Mouse (Mus musculus): ENCODE results near the gene Pank2. TPM values are rescaled to one million over a fixed set of nuclear protein-coding genes. Genes with fewer than 3 reads are reported as not detected.

The Pank2 gene
- 33.6 and 35.2 TPM in 2 replicates for total RNA-seq (2014; rRNA removed)
- 24.9 and 26.5 TPM in 2 replicates for polyA plus RNA-seq (2015; fragmentation: Nextera tagmentation; extraction: Ambion mirVana)

- ATAC-seq (peak; percentile 100), DNase-seq (ENCODE audit: low spot score) (peak; percentile 99)
- no peaks in the 10 kb centered on the region for H3K4me1 ChIP-seq (ENCODE audit: insufficient read depth, low read length)
- peak; percentile 57 for TF ChIP-seq CTCF (IDR thresholded peaks at IDR 0.05; ENCODE audit: low read depth)
- no peaks in the 10 kb centered on the region for H3K27me3 ChIP-seq (ENCODE audit: insufficient read depth, low read length)
- WGBS: 0% methylated on average over 45 of the region's 49 CpGs
- peak within 1 kb of the TSS; percentile 97 for H3K4me2 ChIP-seq (ENCODE audit: low read depth, low read length)
- H3K36me3 ChIP-seq (ENCODE audit: insufficient read depth, low read length): no peaks in the 10 kb centered on the region
- H3K4me3 ChIP-seq (ENCODE audit: low read length): peak within 1 kb of the TSS; percentile 86
- H3K9me3 ChIP-seq (ENCODE audit: low read length): no peaks in the 10 kb centered on the region
- H3K9ac ChIP-seq (replicated peaks; ENCODE audit: low read length): peak within 1 kb of the TSS; percentile 97
- H3K27ac ChIP-seq: peak within 1 kb of the TSS; percentile 99
These were observed at the start of gene Pank2 for GRCm38 (mm10) chr2:131262213-131262672. Pank2 (plus strand) TSS chr2:131262495.

GRCm38 (mm10) chr2:131213773-131214172 is 48.5 kb upstream of the Pank2 start:
- no peaks in the 10 kb centered on the region for H3K27me3 ChIP-seq (ENCODE audit: insufficient read depth, low read length)
- 73% methylated on average over 7 of the region's 7 CpGs for WGBS
- ATAC-seq: no peak

DNA sequence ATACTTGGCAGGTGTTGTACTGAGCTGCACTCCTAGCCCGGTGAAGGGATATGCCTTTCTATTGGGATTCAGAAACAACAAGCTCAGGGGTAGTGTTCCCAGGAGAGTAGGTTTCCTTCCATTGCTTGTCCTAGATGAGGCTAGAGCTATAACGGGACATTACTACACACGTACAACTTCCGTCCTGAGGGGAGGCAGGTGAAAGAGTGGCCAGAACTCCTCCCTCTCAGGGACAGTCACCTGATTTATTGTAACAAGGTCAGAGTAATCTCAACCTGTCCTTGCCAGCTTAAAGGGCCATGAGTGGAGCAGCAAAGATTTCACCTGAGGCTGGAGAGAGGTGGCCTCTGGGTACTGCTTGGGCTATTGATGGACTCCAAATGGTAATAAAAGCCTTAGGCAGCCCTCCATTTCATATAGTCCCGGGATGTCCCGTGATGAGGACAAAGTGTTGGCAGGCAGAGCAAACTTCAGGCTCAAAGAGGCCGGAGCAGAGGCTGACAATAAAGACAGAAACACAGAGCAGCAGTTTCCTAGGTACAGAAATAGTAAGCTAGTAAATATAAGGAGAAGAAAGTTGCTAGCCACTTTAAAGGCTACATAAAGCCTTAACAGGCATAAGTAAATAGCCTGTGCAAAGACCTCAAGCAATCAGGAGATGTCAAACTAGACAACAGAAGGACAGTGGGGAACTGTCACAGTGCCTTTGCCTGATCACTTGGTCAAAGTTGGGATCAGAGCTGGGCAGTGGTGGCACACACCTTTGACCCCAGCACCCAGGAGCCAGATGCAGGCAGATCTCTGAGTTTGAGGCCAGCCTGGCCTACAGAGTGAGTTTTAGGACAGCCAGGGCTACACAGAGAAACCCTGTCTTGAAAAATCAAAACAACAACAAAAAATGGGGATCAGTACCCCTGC is 46.1 kb upstream of the Pank2 start:
- Histone ChIP-seq H3K9ac (replicated peaks; ENCODE audit: low read length) (no peak overlapping the region), H3K4me3 (ENCODE audit: low read length) (no peak overlapping the region), H3K27ac (no peak overlapping the region), H3K9me3 (ENCODE audit: low read length) (no peaks in the 10 kb centered on the region), H3K27me3 (ENCODE audit: insufficient read depth, low read length) (no peaks in the 10 kb centered on the region), H3K36me3 (ENCODE audit: insufficient read depth, low read length) (peaks cover 7% of the 10 kb centered on the region; the same call in 1 of the 2 replicates), H3K4me1 (ENCODE audit: insufficient read depth, low read length) (peaks cover 4% of the 10 kb centered on the region; the same call in 1 of the 2 replicates), H3K4me2 (ENCODE audit: low read depth, low read length) (no peak overlapping the region)
- 82% methylated on average over 7 of the region's 7 CpGs for WGBS
- no peak for DNase-seq (ENCODE audit: low spot score)
- no peak for ATAC-seq
- TF ChIP-seq CTCF (IDR thresholded peaks at IDR 0.05; ENCODE audit: low read depth): no peak

More at GRCm38 (mm10) chr2:131213773-131214172, 48.5 kb upstream of the Pank2 start:
- H3K4me3 ChIP-seq (ENCODE audit: low read length): no peak overlapping the region
- no peak for TF ChIP-seq CTCF (IDR thresholded peaks at IDR 0.05; ENCODE audit: low read depth)
- H3K9ac ChIP-seq (replicated peaks; ENCODE audit: low read length): no peak overlapping the region
- no peak overlapping the region for H3K4me2 ChIP-seq (ENCODE audit: low read depth, low read length)
- no peak overlapping the region for H3K27ac ChIP-seq
- no peak for DNase-seq (ENCODE audit: low spot score)
- peaks cover 11% of the 10 kb centered on the region for H3K4me1 ChIP-seq (ENCODE audit: insufficient read depth, low read length)
- H3K36me3 ChIP-seq (ENCODE audit: insufficient read depth, low read length): peaks cover 7% of the 10 kb centered on the region; the same call in 1 of the 2 replicates
- no peaks in the 10 kb centered on the region for H3K9me3 ChIP-seq (ENCODE audit: low read length)

DNA sequence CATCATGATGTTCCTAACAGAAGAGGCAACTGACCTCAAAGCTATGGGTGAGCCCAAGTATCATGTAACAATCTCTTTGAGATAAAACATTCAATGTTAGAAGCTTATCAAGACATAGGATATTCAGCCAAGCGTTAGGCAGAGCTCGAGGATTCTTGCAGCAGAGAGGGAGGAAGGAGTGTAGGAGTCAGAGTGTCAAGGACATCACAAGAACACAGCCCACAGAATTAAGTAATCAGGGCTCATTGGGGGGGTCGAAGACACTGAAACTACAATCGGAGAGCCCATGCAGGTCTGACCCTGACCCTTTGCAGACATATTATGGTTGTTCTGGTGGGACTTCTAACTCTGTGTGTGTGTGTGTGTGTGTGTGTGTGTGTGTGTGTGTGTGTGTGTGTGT is 42.3 kb upstream of the Pank2 start:
- ATAC-seq (no peak), DNase-seq (ENCODE audit: low spot score) (no peak)
- Histone ChIP-seq H3K4me3 (ENCODE audit: low read length) (no peak overlapping the region), H3K36me3 (ENCODE audit: insufficient read depth, low read length) (no peaks in the 10 kb centered on the region), H3K27me3 (ENCODE audit: insufficient read depth, low read length) (no peaks in the 10 kb centered on the region), H3K4me1 (ENCODE audit: insufficient read depth, low read length) (no peaks in the 10 kb centered on the region), H3K9ac (replicated peaks; ENCODE audit: low read length) (no peak overlapping the region), H3K27ac (no peak overlapping the region), H3K9me3 (ENCODE audit: low read length) (no peaks in the 10 kb centered on the region), H3K4me2 (ENCODE audit: low read depth, low read length) (no peak overlapping the region)
- WGBS: 76% methylated on average over 4 of the region's 4 CpGs
- TF ChIP-seq CTCF (IDR thresholded peaks at IDR 0.05; ENCODE audit: low read depth): no peak

DNA sequence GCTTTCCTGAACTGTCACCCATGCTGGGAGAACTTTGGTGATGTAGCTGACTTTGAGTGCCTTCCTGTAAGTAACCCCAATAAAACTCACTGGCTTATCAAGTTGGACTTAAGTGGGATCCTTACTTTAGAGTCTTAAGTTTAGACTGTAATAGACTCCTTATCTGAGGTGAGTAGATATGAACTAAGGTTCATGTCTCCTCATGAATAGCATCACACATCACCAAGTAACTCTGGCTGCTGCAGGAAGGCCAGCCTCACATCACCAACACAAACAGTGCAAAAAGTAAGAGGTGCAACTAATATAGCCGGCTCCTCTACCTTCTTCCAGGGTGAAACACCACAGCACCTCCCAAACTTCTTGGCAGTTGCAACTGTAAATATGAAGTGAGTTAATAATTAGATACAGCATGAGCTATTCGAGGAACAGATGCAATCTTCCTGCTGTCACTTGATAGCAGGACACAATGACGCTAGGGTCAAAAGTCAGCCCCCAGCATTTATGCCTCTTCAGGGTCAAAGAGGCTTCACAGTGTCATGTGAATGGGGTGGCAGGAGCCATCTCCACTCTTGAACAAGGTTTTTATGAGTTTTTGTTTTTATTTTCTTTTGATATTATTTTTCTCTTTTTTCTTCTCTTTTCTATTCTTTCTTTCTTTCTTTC is 40.3 kb upstream of the Pank2 start:
- no peak overlapping the region for H3K9ac ChIP-seq (replicated peaks; ENCODE audit: low read length)
- no peak overlapping the region for H3K4me3 ChIP-seq (ENCODE audit: low read length)
- H3K9me3 ChIP-seq (ENCODE audit: low read length): no peaks in the 10 kb centered on the region
- H3K4me1 ChIP-seq (ENCODE audit: insufficient read depth, low read length): no peaks in the 10 kb centered on the region
- no peak for ATAC-seq
- WGBS: 79% methylated on average over 3 of the region's 3 CpGs
- DNase-seq (ENCODE audit: low spot score): no peak
- no peak for TF ChIP-seq CTCF (IDR thresholded peaks at IDR 0.05; ENCODE audit: low read depth)
- no peaks in the 10 kb centered on the region for H3K36me3 ChIP-seq (ENCODE audit: insufficient read depth, low read length)
- no peak overlapping the region for H3K4me2 ChIP-seq (ENCODE audit: low read depth, low read length)
- H3K27me3 ChIP-seq (ENCODE audit: insufficient read depth, low read length): no peaks in the 10 kb centered on the region
- H3K27ac ChIP-seq: no peak overlapping the region

DNA sequence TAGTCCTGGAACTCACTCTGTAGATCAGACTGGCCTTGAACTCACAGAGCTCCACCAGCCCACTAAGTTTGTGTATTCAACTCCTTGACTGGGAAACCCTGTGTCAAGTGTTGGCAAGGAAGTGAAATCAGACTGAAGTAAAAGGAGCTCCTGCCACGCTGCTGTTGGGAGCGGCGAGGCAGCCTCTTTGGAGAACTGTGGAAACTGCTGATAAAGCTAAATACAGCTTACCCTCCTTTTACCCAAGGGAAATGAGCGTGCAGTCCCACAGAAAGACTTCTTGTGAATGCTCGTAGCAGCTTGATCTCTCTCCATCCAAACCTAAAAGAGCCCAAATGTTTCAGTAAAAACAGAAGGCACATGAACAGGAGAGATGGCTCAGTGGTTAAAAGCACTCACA is 39.7 kb upstream of the Pank2 start:
- no peak for ATAC-seq
- no peaks in the 10 kb centered on the region for H3K4me1 ChIP-seq (ENCODE audit: insufficient read depth, low read length)

More for the DNA sequence above, 39.7 kb upstream of the Pank2 start:
- no peak overlapping the region for H3K4me3 ChIP-seq (ENCODE audit: low read length)
- H3K9me3 ChIP-seq (ENCODE audit: low read length): no peaks in the 10 kb centered on the region
- H3K36me3 ChIP-seq (ENCODE audit: insufficient read depth, low read length): no peaks in the 10 kb centered on the region
- 42% methylated on average over 5 of the region's 5 CpGs for WGBS
- peak; percentile 6 for DNase-seq (ENCODE audit: low spot score)
- no peaks in the 10 kb centered on the region for H3K27me3 ChIP-seq (ENCODE audit: insufficient read depth, low read length)
- TF ChIP-seq CTCF (IDR thresholded peaks at IDR 0.05; ENCODE audit: low read depth): no peak
- no peak overlapping the region for H3K27ac ChIP-seq
- H3K4me2 ChIP-seq (ENCODE audit: low read depth, low read length): no peak overlapping the region
- no peak overlapping the region for H3K9ac ChIP-seq (replicated peaks; ENCODE audit: low read length)

Data from hindbrain, postnatal 0 days (tissue).